Mouse (Mus musculus): ENCODE measurements around the gene Olfr1325. TPM values are rescaled to one million over a fixed set of nuclear protein-coding genes. Genes with fewer than 3 reads are reported as not detected.
"Not testable (repeated sequence)": the region's sequence is repeated elsewhere in the genome, so short reads cannot be mapped to it uniquely, and the experiment has no call there.

The Olfr1325 gene
- not detected for total RNA-seq (2021)
- long read RNA-seq, experiment 1, result 0 reads
- long read RNA-seq, experiment 2, result 0 reads

DNA sequence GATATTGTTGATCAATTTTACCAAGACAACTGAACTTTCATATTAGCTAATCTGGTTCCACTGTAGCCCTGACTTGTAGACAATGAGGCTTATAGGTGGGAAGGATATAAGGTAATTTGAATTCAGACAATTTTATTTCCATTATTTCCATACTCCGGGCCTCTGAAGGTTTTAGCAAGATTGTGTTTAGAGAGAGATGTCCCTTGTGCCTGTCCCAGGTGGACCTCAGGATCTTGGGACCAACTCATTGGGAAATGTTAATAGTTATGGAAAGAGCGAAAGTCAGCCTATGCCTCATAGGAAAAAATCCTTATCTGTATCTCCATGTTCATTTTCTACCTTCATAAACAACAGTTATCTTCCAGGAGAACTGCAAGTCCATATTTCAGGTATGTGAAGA is at the start of gene Olfr1325:
TSS of gene Olfr1325 (plus strand) at position 301 of the 400 bp plus-strand sequence.
- no peak for DNase-seq

DNA sequence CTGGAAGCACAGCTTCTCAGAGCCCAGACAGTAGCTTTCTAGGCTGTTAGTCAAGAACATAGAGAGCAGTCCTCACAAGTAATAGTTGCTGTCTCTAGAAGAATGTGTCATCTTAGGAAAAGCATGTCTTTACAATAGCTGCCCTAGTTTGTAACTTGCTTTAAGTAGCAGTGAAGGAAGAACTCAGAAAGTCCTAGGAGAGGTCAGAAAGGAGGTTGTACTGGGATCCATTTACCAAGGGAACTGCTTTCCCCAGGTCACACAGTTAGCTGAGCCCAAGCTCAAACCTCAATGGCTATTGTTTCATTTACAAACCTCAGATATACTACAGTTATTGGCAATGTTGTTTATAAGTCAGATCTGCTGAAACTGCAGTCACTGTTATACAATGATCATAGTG is 17.7 kb upstream of the Olfr1325 start, which contains the start of gene Olfr1326-ps1:
TSS of gene Olfr1326-ps1 (minus strand) at position 101 of the 400 bp plus-strand sequence.
- DNase-seq, result no peak

DNA sequence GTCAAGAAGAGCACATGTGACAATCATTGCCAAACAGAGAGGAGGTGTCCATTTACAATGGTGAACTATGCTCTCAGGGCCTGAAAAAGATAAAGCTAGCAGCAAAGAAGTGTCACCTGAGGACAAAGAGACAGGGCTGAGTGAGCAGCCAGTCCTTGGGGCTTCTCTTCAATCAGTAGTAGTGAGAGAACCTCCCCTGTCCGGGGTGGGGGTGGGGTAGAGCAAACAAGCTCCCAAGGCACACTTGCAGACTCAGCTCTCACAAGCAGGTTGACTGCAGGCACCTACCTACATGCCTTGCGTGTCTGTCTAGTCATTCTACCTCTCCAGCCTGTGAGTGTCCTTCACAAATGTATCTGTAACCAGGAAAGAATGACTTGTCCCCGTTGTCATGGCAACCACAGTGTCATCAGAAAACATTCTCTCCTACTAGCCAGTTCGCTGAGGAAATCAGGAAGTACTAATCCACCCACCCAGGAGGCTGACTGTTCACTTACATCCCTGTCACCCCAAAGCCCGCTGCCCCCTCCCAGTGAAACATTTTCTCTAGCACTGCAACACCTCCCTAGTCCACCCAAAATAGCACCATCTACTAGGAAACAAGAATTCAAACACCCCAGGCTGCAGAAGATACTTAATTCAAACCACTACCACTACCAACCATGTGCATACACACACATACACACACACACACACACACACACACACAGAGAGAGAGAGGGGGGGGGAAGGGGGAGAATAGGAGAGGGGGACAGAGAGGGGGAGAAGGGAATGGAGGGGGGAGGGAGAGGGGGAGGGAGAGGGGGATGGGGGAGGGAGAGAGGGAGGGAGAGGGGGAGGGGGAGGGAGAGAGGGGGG is 53.2 kb downstream of the Olfr1325 start, which contains the start of gene Gm5640:
TSS of gene Gm5640 (minus strand) at position 170 of the 858 bp plus-strand sequence.
- DNase-seq, result peak in 1 of 2 experiments; percentile 2

DNA sequence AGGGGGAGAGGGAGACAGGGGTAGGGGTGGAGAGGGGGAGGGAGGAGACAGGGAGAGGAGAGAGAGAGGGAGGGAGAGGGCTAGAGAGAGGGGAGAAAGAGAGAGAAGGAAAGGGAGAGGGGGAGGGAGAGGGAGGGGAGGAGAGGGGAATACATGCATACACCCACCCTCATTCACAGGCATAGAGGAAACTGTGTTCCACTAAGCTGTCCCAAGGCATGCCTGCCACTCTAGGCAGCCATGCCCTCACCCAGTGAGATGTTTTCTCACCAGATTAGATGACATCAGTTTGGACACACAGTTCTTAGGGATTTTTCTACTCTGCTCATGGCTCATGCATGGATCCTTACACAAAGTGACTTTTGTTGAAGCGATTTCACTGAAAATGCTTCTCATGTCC is 53.9 kb downstream of the Olfr1325 start:
- not testable (repeated sequence) for DNase-seq

Other genes starting within 250 kb of the Olfr1325 start
- gene Lage3, start 239.1 kb upstream of the Olfr1325 start, total RNA-seq (2021), result 10 to 100 TPM; 26.8 to 29.0 TPM
- gene Ubl4a, start 219.5 kb upstream of the Olfr1325 start, total RNA-seq (2021), result 10 to 100 TPM; 76.0 to 77.9 TPM
- gene Slc10a3, start 219.3 kb upstream of the Olfr1325 start, total RNA-seq (2021), result 1 to 10 TPM; 4.5 to 5.1 TPM
- 10 to 100 TPM; 19.2 to 20.7 TPM for gene Fam3a, start 199.4 kb upstream of the Olfr1325 start, total RNA-seq (2021)
- 10 to 100 TPM; 44.7 to 51.0 TPM for gene Ikbkg, start 199.4 kb upstream of the Olfr1325 start, total RNA-seq (2021)
- 10 to 100 TPM in 1 of 2 experiments, 1 to 10 TPM in 1; 5.8 to 10.6 TPM for gene G6pdx, start 163.5 kb upstream of the Olfr1325 start, total RNA-seq (2021)
- gene Gm6880, start 111.3 kb upstream of the Olfr1325 start, total RNA-seq (2021), result not detected
- not detected for gene Olfr1326-ps1, start 17.8 kb upstream of the Olfr1325 start, total RNA-seq (2021)
- under 1 TPM; 0.18 to 0.32 TPM for gene Gm5640, start 53.0 kb downstream of the Olfr1325 start, total RNA-seq (2021)
- not detected for gene Gm6890, start 148.2 kb downstream of the Olfr1325 start, total RNA-seq (2021)
- not detected for gene Gm5936, start 244.5 kb downstream of the Olfr1325 start, total RNA-seq (2021)